Comparison of ENCODE assay signal across 8 mouse cellular contexts in the genomic region with DNA sequence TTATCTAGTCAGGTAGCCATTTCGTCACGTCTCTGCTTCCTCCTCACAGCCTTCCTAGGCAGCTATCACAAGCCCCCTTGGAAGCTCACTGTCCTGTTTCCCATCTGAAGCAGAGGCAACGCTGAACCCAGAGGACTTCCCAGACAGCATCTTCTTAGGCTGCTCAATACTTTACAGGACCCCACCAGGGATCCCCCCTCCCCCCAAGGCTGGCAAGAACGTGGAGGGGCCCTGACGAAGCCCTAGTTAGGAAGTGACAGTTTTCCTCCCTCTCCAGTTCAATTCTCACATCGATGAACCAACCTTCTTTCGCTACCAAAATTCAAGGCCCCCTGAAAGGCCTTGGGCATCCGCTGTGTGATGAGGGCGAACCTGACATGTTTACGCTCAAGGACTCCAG. TPM values are rescaled to one million over a fixed set of nuclear protein-coding genes. Genes with fewer than 3 reads are reported as not detected.
DNase-seq lines count a peak whose midpoint lies in the region; ATAC-seq and TF ChIP-seq lines count a peak whose summit lies in the region.

No protein-coding gene starts in this region.

- peaks cover 5% of the 10 kb centered on the region; the same call in 1 of the 2 replicates for H3K36me3 ChIP-seq in E14TG2a.4 (ENCODE audit: insufficient read depth, low read length)
- no peaks in the 10 kb centered on the region for H3K36me3 ChIP-seq in hindbrain, embryonic 10.5 days
- H3K36me3 ChIP-seq in liver, adult 2 months (ENCODE audit: control insufficient read depth, insufficient read depth, low read length), result no peaks in the 10 kb centered on the region
- no peaks in the 10 kb centered on the region for H3K36me3 ChIP-seq in midbrain, postnatal 0 days (ENCODE audit: insufficient read depth, low read length)

- peak overlapping the region; percentile 90 for H3K4me3 ChIP-seq in E14TG2a.4 (replicated peaks; ENCODE audit: low read length)
- H3K4me3 ChIP-seq in hindbrain, embryonic 10.5 days, result peak overlapping the region; percentile 98
- H3K4me3 ChIP-seq in liver, adult 2 months (ENCODE audit: insufficient read depth, low read depth, low read length), result peak overlapping the region; percentile 96
- peak overlapping the region; percentile 97 for H3K4me3 ChIP-seq in midbrain, postnatal 0 days (ENCODE audit: low read depth, low read length)

- peaks cover 34% of the 10 kb centered on the region for H3K4me1 ChIP-seq in E14TG2a.4 (replicated peaks; ENCODE audit: low read depth, low read length)
- H3K4me1 ChIP-seq in hindbrain, embryonic 10.5 days (replicated peaks), result peaks cover 20% of the 10 kb centered on the region
- H3K4me1 ChIP-seq in liver, adult 2 months (ENCODE audit: control insufficient read depth, insufficient read depth, low read length), result peaks cover 6% of the 10 kb centered on the region; the same call in 1 of the 2 replicates
- no peaks in the 10 kb centered on the region for H3K4me1 ChIP-seq in midbrain, postnatal 0 days (ENCODE audit: insufficient read depth, low read length)

- TF ChIP-seq POLR2A in liver, adult 2 months (IDR thresholded peaks at IDR 0.05; ENCODE audit: extremely low read depth, insufficient read depth, low read length), result no peak

- no peaks in the 10 kb centered on the region for H3K79me2 ChIP-seq in liver, adult 2 months (ENCODE audit: control insufficient read depth, insufficient read depth, low read length)

- 2% methylated on average over 10 of the region's 10 CpGs for WGBS in hindbrain, embryonic 10.5 days
- WGBS in liver, adult 2 months, result 26% methylated on average over 10 of the region's 10 CpGs
- under 1% methylated on average over 10 of the region's 10 CpGs for WGBS in midbrain, postnatal 0 days

- H3K9me3 ChIP-seq in E14TG2a.4 (ENCODE audit: low read length), result no peaks in the 10 kb centered on the region
- no peaks in the 10 kb centered on the region for H3K9me3 ChIP-seq in hindbrain, embryonic 10.5 days
- no peaks in the 10 kb centered on the region for H3K9me3 ChIP-seq in midbrain, postnatal 0 days (ENCODE audit: low read length)

- TF ChIP-seq CTCF in E14TG2a.4 (conservative IDR thresholded peaks at IDR 0.05; ENCODE audit: low read length), result no peak
- TF ChIP-seq CTCF in liver, adult 2 months (IDR thresholded peaks at IDR 0.05; ENCODE audit: low read depth, low read length), result no peak
- TF ChIP-seq CTCF in midbrain, postnatal 0 days (IDR thresholded peaks at IDR 0.05), result no peak

- intact Hi-C loops in gastrocnemius, postnatal 14 days (cut with DNase I; ENCODE audit: low total_unique reads), result no loop called here

- peak overlapping the region; percentile 90 for H3K4me2 ChIP-seq in midbrain, postnatal 0 days (ENCODE audit: low read depth, low read length, poor library complexity, severe bottlenecking)

- DNase-seq in gastrocnemius, postnatal 14 days, result peak; percentile 25
- DNase-seq in gastrocnemius, postnatal 4 days (ENCODE audit: low spot score in 2 of 2), result no peak
- peak; percentile 45 for DNase-seq in embryo, embryonic 10.5 days (ENCODE audit: low spot score)
- DNase-seq in hindbrain, embryonic 10.5 days (ENCODE audit: low spot score), result no peak
- no peak for DNase-seq in liver, adult 2 months (ENCODE audit: extremely low read depth, low read depth, low spot score)
- DNase-seq in midbrain, postnatal 0 days (ENCODE audit: low spot score), result no peak
- DNase-seq in urinary bladder, postnatal 4 days (ENCODE audit: low spot score in 2 of 2), result no peak

- H3K27me3 ChIP-seq in E14TG2a.4 (ENCODE audit: insufficient read depth, low read length), result no peaks in the 10 kb centered on the region
- no peaks in the 10 kb centered on the region for H3K27me3 ChIP-seq in hindbrain, embryonic 10.5 days (ENCODE audit: insufficient read depth, poor library complexity, severe bottlenecking)
- no peaks in the 10 kb centered on the region for H3K27me3 ChIP-seq in liver, adult 2 months (ENCODE audit: control insufficient read depth, insufficient read depth, low read length)
- no peaks in the 10 kb centered on the region for H3K27me3 ChIP-seq in midbrain, postnatal 0 days (ENCODE audit: insufficient read depth, low read length)

- H3K9ac ChIP-seq in liver, adult 2 months (ENCODE audit: low read depth, low read length), result peak overlapping the region; percentile 87
- peak overlapping the region; percentile 95 for H3K9ac ChIP-seq in midbrain, postnatal 0 days (replicated peaks; ENCODE audit: low read length, poor library complexity, severe bottlenecking)

- peak; percentile 38; the same call in 1 of the 2 replicates for ATAC-seq in midbrain, postnatal 0 days (ENCODE audit: low FRiP score)

- H3K27ac ChIP-seq in hindbrain, embryonic 10.5 days, result peak overlapping the region; percentile 98
- no peak overlapping the region for H3K27ac ChIP-seq in liver, adult 2 months (replicated peaks; ENCODE audit: insufficient read depth, low read depth, low read length)
- peak overlapping the region; percentile 92 for H3K27ac ChIP-seq in midbrain, postnatal 0 days (ENCODE audit: low read depth, low read length)

RNA-seq across cellular contexts. Expression of gene Fhl4, which starts 0.5 kb away (rescaled TPM):
- under 1 TPM; 0.31 to 0.33 TPM for total RNA-seq in gastrocnemius, postnatal 14 days (2021)
- 1 to 10 TPM in 1 of 2 experiments, under 1 TPM in 1; 0.91 to 1.3 TPM for total RNA-seq in gastrocnemius, postnatal 4 days (2021)
- 1.2 and 1.3 TPM in 2 replicates for polyA plus RNA-seq in hindbrain, embryonic 10.5 days (2016; fragmentation: Nextera tagmentation; extraction: Ambion mirVana)
- 0.13 and 0.18 TPM in 2 replicates for total RNA-seq in liver, adult 2 months (2014; rRNA removed)
- polyA plus RNA-seq in liver, adult 2 months (2012; rRNA removed), result 0.02 TPM in 1 of 2 replicates, not detected in the other
- 1.7 and 2.0 TPM in 2 replicates for total RNA-seq in midbrain, postnatal 0 days (2014; rRNA removed)
- polyA plus RNA-seq in midbrain, postnatal 0 days (2015; fragmentation: Nextera tagmentation; extraction: Ambion mirVana), result 2.1 TPM in 2 replicates

RNA-seq across cellular contexts. Expression of gene Tmem263, which starts 0.6 kb away (rescaled TPM):
- total RNA-seq in gastrocnemius, postnatal 14 days (2021), result 10 to 100 TPM; 11.3 to 18.2 TPM
- 10 to 100 TPM; 40.6 to 43.1 TPM for total RNA-seq in gastrocnemius, postnatal 4 days (2021)
- 45.3 and 49.3 TPM in 2 replicates for polyA plus RNA-seq in hindbrain, embryonic 10.5 days (2016; fragmentation: Nextera tagmentation; extraction: Ambion mirVana)
- total RNA-seq in liver, adult 2 months (2014; rRNA removed), result 5.5 and 5.7 TPM in 2 replicates
- polyA plus RNA-seq in liver, adult 2 months (2012; rRNA removed), result 2.3 and 3.3 TPM in 2 replicates
- total RNA-seq in midbrain, postnatal 0 days (2014; rRNA removed), result 29.6 and 33.5 TPM in 2 replicates
- 44.2 and 46.5 TPM in 2 replicates for polyA plus RNA-seq in midbrain, postnatal 0 days (2015; fragmentation: Nextera tagmentation; extraction: Ambion mirVana)

RNA-seq across cellular contexts. Expression of gene Mterf2, which starts 26.0 kb away (rescaled TPM):
- 10 to 100 TPM; 12.2 to 16.2 TPM for total RNA-seq in gastrocnemius, postnatal 14 days (2021)
- 10 to 100 TPM in 1 of 2 experiments, 1 to 10 TPM in 1; 8.8 to 12.8 TPM for total RNA-seq in gastrocnemius, postnatal 4 days (2021)
- 26.7 and 28.1 TPM in 2 replicates for polyA plus RNA-seq in hindbrain, embryonic 10.5 days (2016; fragmentation: Nextera tagmentation; extraction: Ambion mirVana)
- 8.4 and 9.6 TPM in 2 replicates for total RNA-seq in liver, adult 2 months (2014; rRNA removed)
- polyA plus RNA-seq in liver, adult 2 months (2012; rRNA removed), result 1.0 and 1.9 TPM in 2 replicates
- 32.7 and 39.5 TPM in 2 replicates for total RNA-seq in midbrain, postnatal 0 days (2014; rRNA removed)
- 19.8 and 21.3 TPM in 2 replicates for polyA plus RNA-seq in midbrain, postnatal 0 days (2015; fragmentation: Nextera tagmentation; extraction: Ambion mirVana)

Comparison
In these comparisons a context has a peak if more than half of its experiments do, and no peak if none do; other contexts are left out.
1. DNase-seq: peak in gastrocnemius, postnatal 14 days (single experiment) and embryo, embryonic 10.5 days (single experiment); none in gastrocnemius, postnatal 4 days (0 of 2), hindbrain, embryonic 10.5 days (single experiment), liver, adult 2 months (single experiment), midbrain, postnatal 0 days (single experiment) and urinary bladder, postnatal 4 days (0 of 2).
2. Peak in every context shown above with its lines, with median percentiles within 50 percentile points of each other: H3K4me3 ChIP-seq.